Mouse (Mus musculus) G1E-ER4 (cell line): Measurements from ENCODE around the gene Nup43. TPM values are rescaled to one million over a fixed set of nuclear protein-coding genes. Genes with fewer than 3 reads are reported as not detected.

Experiments used
- GATA1 ChIP-seq: IDR thresholded peaks from one replicate; pipeline ENCODE4 v1.8.0; 2012; ENCODE audit warnings: low read length, inconsistent platforms
- polyA plus RNA-seq: library from polyadenylated mRNA; stranded (reverse); fragments of >175 nt; gene quantifications from 2 replicates; pipeline ENCODE4 v1.2.3, GENCODE M21; 2012

Gene Nup43
- polyA plus RNA-seq, 1 experiment: 1.8 TPM

GRCm38 (mm10) chr10:7673673-7674072 lies 6.4 kb downstream of the Nup43 start:
- TF ChIP-seq GATA1: no peak

DNA sequence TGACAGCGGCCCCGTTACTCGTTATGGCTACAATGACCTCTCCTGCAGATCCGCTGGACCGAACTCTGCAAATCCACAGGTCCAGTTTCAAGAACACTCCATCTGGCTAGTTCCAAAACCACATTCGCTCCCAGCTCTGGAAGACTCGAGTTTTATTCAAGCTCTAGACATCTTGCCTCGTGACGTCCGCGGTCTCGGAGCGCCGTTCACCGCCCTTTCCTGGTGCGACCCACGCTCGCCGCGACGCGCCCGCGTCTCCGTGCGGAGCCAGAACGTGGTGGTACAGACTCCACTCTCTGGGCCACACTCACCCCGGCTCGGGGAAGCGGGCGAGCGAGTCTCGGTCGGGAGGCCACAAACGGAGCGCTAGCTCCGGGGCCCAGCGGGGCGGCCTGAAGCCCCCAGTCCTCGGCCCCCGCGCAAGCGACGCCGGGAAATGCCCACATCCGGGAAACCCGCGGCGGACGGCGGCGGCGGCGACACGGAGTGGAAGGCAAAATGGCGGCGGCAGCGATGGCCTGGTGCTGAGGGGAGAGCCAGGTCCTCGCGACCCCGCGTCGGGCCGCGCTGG lies 13.5 kb downstream of the Nup43 start, which contains the start of the genes Pcmt1 and Lats1:
Pcmt1 (minus strand) TSS at position 406 of the 571 bp plus-strand sequence.
Lats1 (plus strand) TSS at position 484 of the 571 bp plus-strand sequence.
- TF ChIP-seq GATA1: no peak

- TF ChIP-seq GATA1: no peak
Measured at GRCm38 (mm10) chr10:7681343-7682025, 14.2 kb downstream of the Nup43 start.

- no peak for TF ChIP-seq GATA1
Measured at GRCm38 (mm10) chr10:7682249-7682648, 14.9 kb downstream of the Nup43 start.

DNA sequence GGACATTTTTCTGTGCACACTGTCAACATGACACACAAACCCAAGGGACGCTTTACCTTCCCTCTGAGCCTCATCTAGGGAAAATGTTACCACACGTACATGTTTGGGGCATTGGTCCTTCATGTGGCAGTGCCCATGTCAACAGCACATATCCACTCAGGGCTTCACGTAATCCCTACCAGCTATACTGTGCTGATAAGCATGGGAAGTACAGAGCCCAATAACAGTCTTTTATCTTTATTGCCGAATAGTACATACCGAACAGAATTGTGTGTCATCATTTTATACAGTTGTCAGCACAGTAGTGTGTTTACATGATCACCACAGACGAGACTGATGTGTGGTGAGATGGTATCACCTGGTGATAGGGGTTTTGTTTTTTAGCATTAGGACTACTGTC lies 19.6 kb downstream of the Nup43 start:
- TF ChIP-seq GATA1: no peak

DNA sequence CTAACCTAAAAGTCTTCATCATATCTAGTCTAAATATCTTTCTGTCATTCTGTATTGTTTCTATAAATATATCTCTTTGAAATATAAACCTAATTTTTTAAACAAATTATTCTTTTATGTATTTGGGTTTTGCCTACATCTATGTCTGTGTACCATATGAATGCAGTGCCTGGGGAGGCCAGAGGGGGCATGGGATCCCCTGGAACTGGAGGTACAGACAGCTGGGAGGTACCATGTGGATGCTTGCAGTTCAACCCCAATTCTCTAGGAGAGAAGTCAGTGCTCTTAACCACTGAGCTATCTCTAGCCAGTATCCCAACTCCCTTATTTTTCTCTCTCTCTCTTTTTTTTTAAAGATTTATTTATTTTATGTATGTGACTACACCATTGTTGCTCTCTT lies 28.0 kb downstream of the Nup43 start:
- TF ChIP-seq GATA1: no peak

- no peak for TF ChIP-seq GATA1
Measured at GRCm38 (mm10) chr10:7700120-7700519, 32.8 kb downstream of the Nup43 start.

DNA sequence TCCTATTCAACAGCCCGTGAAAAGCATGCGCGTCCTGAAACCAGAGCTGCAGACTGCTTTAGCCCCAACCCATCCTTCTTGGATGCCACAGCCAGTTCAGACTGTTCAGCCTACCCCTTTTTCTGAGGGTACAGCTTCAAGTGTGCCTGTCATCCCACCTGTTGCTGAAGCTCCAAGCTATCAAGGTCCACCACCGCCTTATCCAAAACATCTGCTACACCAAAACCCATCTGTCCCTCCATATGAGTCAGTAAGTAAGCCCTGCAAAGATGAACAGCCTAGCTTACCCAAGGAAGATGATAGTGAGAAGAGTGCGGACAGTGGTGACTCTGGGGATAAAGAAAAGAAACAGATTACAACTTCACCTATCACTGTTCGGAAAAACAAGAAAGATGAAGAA lies 35.3 kb downstream of the Nup43 start:
- no peak for TF ChIP-seq GATA1

DNA sequence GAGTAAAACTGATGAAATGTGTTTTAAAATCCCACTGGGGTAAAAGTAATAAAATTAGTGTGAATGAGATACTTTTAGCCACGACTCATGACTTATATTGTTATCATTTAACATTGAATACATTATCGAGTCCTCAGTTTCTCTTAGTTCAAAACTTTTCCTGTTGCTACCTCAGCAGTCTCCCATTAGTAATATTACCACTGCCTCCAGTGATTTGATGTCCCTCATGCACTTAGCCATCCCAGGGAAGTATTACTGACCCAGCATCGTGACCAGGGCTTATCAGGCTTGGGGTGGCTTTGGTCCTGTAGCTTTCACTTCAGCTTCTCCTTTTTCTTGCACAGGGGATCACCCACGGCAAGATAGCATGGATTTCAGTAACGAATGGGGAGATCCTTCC lies 42.8 kb downstream of the Nup43 start:
- TF ChIP-seq GATA1: no peak

DNA sequence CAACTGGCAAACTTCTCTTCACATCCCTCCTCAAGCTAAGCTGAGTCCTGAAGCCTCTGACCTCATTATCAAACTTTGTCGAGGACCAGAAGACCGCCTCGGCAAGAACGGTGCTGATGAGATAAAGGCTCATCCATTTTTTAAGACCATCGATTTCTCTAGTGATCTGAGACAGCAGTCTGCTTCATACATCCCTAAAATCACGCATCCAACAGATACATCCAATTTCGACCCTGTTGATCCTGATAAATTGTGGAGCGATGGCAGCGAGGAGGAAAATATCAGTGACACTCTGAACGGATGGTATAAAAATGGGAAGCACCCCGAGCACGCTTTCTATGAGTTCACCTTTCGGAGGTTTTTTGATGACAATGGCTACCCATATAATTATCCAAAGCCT lies 45.2 kb downstream of the Nup43 start:
- no peak for TF ChIP-seq GATA1

- no peak for TF ChIP-seq GATA1
Measured at GRCm38 (mm10) chr10:7715056-7715455, 47.8 kb downstream of the Nup43 start.

DNA sequence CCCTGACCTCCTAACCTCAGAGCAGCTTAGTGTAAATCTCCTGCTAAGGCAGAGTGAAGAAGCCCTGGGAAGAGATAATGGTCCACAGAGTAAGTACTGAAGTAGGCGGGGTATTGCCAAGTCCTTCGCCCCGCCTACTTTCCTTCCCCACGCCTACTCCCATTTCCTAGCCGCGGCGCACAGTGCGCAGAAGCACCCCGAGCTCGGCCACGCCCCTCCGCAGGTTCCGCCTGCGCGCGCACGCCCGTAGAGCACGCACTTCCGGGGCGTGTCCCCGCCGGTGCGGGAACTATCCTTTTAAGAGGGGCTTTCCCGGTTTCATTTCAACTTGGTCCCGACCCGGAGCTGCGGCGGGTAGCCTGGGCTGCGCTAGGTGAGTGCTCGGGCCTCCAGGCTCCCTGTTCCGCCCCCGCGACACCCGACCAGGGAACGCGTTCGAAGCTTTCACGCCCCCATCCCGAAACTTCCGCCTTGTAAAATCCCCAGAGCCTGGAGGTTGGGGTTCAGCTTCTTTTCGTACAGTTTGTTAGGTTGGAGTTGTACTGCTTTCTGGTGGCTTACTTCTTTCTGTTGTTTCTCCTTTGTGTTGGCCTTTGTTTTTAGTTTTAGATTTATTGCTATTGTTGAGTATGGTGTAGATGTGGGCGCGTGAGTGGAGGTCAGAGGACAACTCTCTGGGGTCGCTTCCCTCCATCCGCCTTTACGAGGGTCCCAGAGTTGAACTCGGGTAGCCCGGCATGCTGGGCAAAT lies 58.6 kb downstream of the Nup43 start, which contains the start of gene Katna1:
Katna1 (plus strand) TSS at position 250 of the 750 bp plus-strand sequence.
- TF ChIP-seq GATA1: no peak

- no peak for TF ChIP-seq GATA1
Measured at GRCm38 (mm10) chr10:7726501-7726812, 59.2 kb downstream of the Nup43 start.

DNA sequence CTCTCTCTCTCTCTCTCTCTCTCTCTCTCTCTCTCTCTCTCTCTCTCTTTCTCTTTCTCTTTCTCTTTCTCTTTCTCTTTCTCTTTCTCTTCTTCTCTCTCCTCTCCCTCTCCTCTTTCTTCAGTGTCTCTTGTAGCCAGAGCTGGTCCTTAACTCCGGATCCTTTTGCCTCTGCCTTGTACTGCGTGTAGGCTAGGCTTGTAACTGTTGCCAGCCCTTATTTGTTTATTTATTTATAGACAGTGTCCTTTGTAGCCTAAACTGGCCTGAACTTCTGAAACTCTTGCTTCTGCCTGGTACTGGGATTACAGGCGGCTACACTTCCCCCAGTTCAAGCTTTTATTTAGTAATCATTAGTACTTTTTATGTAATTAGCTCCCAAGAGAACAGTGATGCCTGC lies 59.7 kb downstream of the Nup43 start:
- TF ChIP-seq GATA1: no peak

Other genes starting within 250 kb of the Nup43 start
- gene Ulbp1, start 193.9 kb upstream of the Nup43 start, polyA plus RNA-seq: 0.09 TPM in 1 of 2 replicates, not detected in the other
- gene Lrp11, start 77.7 kb upstream of the Nup43 start, polyA plus RNA-seq: not detected in 2 replicates
- gene Pcmt1, start 13.6 kb downstream of the Nup43 start, polyA plus RNA-seq: 81.0 and 85.8 TPM in 2 replicates
- gene Lats1, start 13.7 kb downstream of the Nup43 start, polyA plus RNA-seq: 5.7 and 6.0 TPM in 2 replicates
- gene Katna1, start 58.5 kb downstream of the Nup43 start, polyA plus RNA-seq: 1.1 and 1.5 TPM in 2 replicates
- gene Ginm1, start 125.3 kb downstream of the Nup43 start, polyA plus RNA-seq: 8.0 and 11.0 TPM in 2 replicates
- 1.8 and 6.3 TPM in 2 replicates for gene Ppil4, start 125.4 kb downstream of the Nup43 start, polyA plus RNA-seq
- gene Zc3h12d, start 165.0 kb downstream of the Nup43 start, polyA plus RNA-seq: not detected in 2 replicates